Mouse (Mus musculus) ES-E14 (cell line): Measurements from ENCODE around the gene 1700013H16Rik.
A peak's percentile ranks its signal among the peaks of the same experiment; 100 is the strongest.

Experiments
- CHD2 ChIP-seq: IDR thresholded peaks from 2 replicates; pipeline ENCODE4 v1.6.1; 2014; ENCODE audit warnings: mild to moderate bottlenecking, low read depth, low read length, inconsistent platforms
- HCFC1 ChIP-seq: IDR thresholded peaks from 2 replicates; pipeline ENCODE4 v1.6.1; 2012; ENCODE audit warnings: low read length, inconsistent platforms, borderline replicate concordance; ENCODE audit not compliant: insufficient read depth
- ZNF384 ChIP-seq: IDR thresholded peaks from 2 replicates; pipeline ENCODE4 v1.6.1; 2012; ENCODE audit warnings: low read depth, low read length, inconsistent platforms

DNA sequence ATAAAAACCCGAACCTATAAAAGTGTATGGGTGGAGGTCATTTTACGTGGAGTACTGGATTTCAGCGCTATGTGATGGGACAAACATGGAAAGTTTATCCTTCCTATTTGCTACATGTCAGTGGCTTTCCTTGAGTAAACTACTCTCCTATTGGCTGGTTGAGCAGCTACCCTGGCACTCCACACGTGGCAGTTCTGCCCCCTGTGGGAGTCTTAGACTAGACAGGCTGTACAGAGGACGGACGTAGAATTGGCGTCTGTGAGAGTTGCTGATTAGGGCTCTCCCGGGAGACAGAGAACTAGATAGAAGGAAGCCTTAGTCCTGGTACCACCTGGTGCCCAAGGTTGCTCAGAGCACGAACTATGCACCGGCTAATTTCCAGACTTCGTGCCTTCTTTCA, 33.0 kb downstream of the 1700013H16Rik start, which contains the start of gene 4930502E18Rik:
- TF ChIP-seq CHD2 (no peak), ZNF384 (peak; percentile 80; the same call in 1 of the 2 replicates), HCFC1 (no peak)
